ENCODE assay signal across 13 mouse cellular contexts in genomic region chr3:88627114-88627513, GRCm38 (mm10). TPM values are rescaled to one million over a fixed set of nuclear protein-coding genes. Genes with fewer than 3 reads are reported as not detected.
DNase-seq lines count a peak whose midpoint lies in the region; ATAC-seq and TF ChIP-seq lines count a peak whose summit lies in the region.
"Had no signal": no experiment of that assay in that cellular context is flagged by ENCODE, and none has a peak within 500 bp of the region (broad histone marks: within the 10 kb centered on the region; RNA-seq: fewer than 3 reads in every experiment).

No protein-coding gene starts in this region.

- 49% methylated on average over 4 of the region's 4 CpGs for WGBS in kidney, embryonic 14.5 days
- 61% methylated on average over 4 of the region's 4 CpGs for WGBS in neural tube, embryonic 13.5 days
- 18% methylated on average over 4 of the region's 4 CpGs for WGBS in liver, embryonic 11.5 days
- 35% methylated on average over 4 of the region's 4 CpGs for WGBS in lung, postnatal 0 days

- H3ac ChIP-seq in myocyte (ENCODE audit: control insufficient read depth, insufficient read length): no peak overlapping the region

- H3K4me2 ChIP-seq in kidney, embryonic 14.5 days (replicated peaks; ENCODE audit: low read depth, low read length): no peak overlapping the region
- 0 out of 2 replicates have a peak overlapping the region, but pooled peaks have one; percentile 1 for H3K4me2 ChIP-seq in neural tube, embryonic 13.5 days
- peak overlapping the region; percentile 32; the same call in 1 of the 2 replicates for H3K4me2 ChIP-seq in liver, embryonic 11.5 days
- H3K4me2 ChIP-seq in myocyte (ENCODE audit: low read depth): peak overlapping the region; percentile 96
- H3K4me2 ChIP-seq in lung, postnatal 0 days (replicated peaks; ENCODE audit: low read depth, low read length): no peak overlapping the region

- peaks cover 38% of the 10 kb centered on the region for H3K36me3 ChIP-seq in kidney, embryonic 14.5 days (ENCODE audit: control insufficient read depth, insufficient read depth, low read length)
- peaks cover 53% of the 10 kb centered on the region for H3K36me3 ChIP-seq in neural tube, embryonic 13.5 days
- peaks cover 23% of the 10 kb centered on the region for H3K36me3 ChIP-seq in liver, embryonic 11.5 days (ENCODE audit: control insufficient read depth, insufficient read depth, low read length)
- peaks cover 38% of the 10 kb centered on the region for H3K36me3 ChIP-seq in myocyte (ENCODE audit: control insufficient read depth, insufficient read depth)
- peaks cover 15% of the 10 kb centered on the region for H3K36me3 ChIP-seq in lung, postnatal 0 days (ENCODE audit: insufficient read depth, low read length)

- ATAC-seq in kidney, embryonic 14.5 days (ENCODE audit: low FRiP score, low TSS enrichment): no peak
- ATAC-seq in neural tube, embryonic 13.5 days (ENCODE audit: low read depth): no peak
- peak; percentile 83 for ATAC-seq in liver, embryonic 11.5 days (replicated peaks; ENCODE audit: low FRiP score)
- ATAC-seq in lung, postnatal 0 days: no peak
- ATAC-seq: activated CD4-positive, CD25-positive, alpha-beta regulatory T cell, adult 4 months had no signal

- no peak overlapping the region for H3K4me3 ChIP-seq in kidney, embryonic 14.5 days (ENCODE audit: low read length)
- 0 out of 2 replicates have a peak overlapping the region, but pooled peaks have one; percentile 1 for H3K4me3 ChIP-seq in neural tube, embryonic 13.5 days
- no peak overlapping the region for H3K4me3 ChIP-seq in liver, embryonic 11.5 days (ENCODE audit: low read depth, low read length)
- H3K4me3 ChIP-seq in myocyte: peak overlapping the region; percentile 94
- H3K4me3 ChIP-seq in lung, postnatal 0 days (ENCODE audit: low read depth, low read length): no peak overlapping the region

- TF ChIP-seq CTCF in lung, postnatal 0 days (IDR thresholded peaks at IDR 0.05): no peak

- peaks cover 91% of the 10 kb centered on the region for H3K79me2 ChIP-seq in myocyte (ENCODE audit: control insufficient read depth, insufficient read depth)

- no peaks in the 10 kb centered on the region for H3K27me3 ChIP-seq in kidney, embryonic 14.5 days (ENCODE audit: control insufficient read depth, insufficient read depth, low read length)
- no peaks in the 10 kb centered on the region for H3K27me3 ChIP-seq in neural tube, embryonic 13.5 days
- no peaks in the 10 kb centered on the region for H3K27me3 ChIP-seq in liver, embryonic 11.5 days (replicated peaks; ENCODE audit: control insufficient read depth, insufficient read depth, low read length)
- no peaks in the 10 kb centered on the region for H3K27me3 ChIP-seq in myocyte (ENCODE audit: control insufficient read depth, insufficient read depth, insufficient read length)
- no peaks in the 10 kb centered on the region for H3K27me3 ChIP-seq in lung, postnatal 0 days (replicated peaks; ENCODE audit: insufficient read depth, low read length)

- no peak for DNase-seq in kidney, adult 8-10 months
- no peak for DNase-seq in neural tube, embryonic 10.5 days (ENCODE audit: extremely low spot score, low spot score)
- no peak for DNase-seq in liver, embryonic 11.5 days (ENCODE audit: low spot score)
- no peak for DNase-seq in lung, postnatal 0 days (ENCODE audit: low spot score)
- no peak for DNase-seq in cerebellum, postnatal 10 days
- DNase-seq: cerebellum, postnatal 14 days; heart, postnatal 14 days; right cerebral cortex, postnatal 4 days had no signal

- TF ChIP-seq EP300 in lung, postnatal 0 days (IDR thresholded peaks at IDR 0.05): no peak

- H3K4me1 ChIP-seq in kidney, embryonic 14.5 days (ENCODE audit: control insufficient read depth, insufficient read depth, low read length): peaks cover 36% of the 10 kb centered on the region
- peaks cover 83% of the 10 kb centered on the region for H3K4me1 ChIP-seq in neural tube, embryonic 13.5 days (replicated peaks)
- H3K4me1 ChIP-seq in liver, embryonic 11.5 days (replicated peaks; ENCODE audit: control insufficient read depth, insufficient read depth, low read length): peaks cover 63% of the 10 kb centered on the region
- H3K4me1 ChIP-seq in lung, postnatal 0 days (ENCODE audit: insufficient read depth, low read depth, low read length): peaks cover 26% of the 10 kb centered on the region; the same call in 1 of the 2 replicates

- no peak overlapping the region for H3K27ac ChIP-seq in kidney, embryonic 14.5 days (ENCODE audit: low read depth, low read length)
- no peak overlapping the region for H3K27ac ChIP-seq in neural tube, embryonic 13.5 days (replicated peaks)
- peak overlapping the region; percentile 42; the same call in 1 of the 2 replicates for H3K27ac ChIP-seq in liver, embryonic 11.5 days (ENCODE audit: low read depth, low read length)
- H3K27ac ChIP-seq in lung, postnatal 0 days (ENCODE audit: low read length): no peak overlapping the region

- peak; percentile 49 for TF ChIP-seq POLR2A in myocyte (IDR thresholded peaks at IDR 0.05; ENCODE audit: insufficient read length, low read depth)

- no peaks in the 10 kb centered on the region for H3K9me3 ChIP-seq in kidney, embryonic 14.5 days (ENCODE audit: control insufficient read depth, low read length)
- no peaks in the 10 kb centered on the region for H3K9me3 ChIP-seq in neural tube, embryonic 13.5 days
- H3K9me3 ChIP-seq in liver, embryonic 11.5 days (ENCODE audit: control insufficient read depth, low read length): no peaks in the 10 kb centered on the region
- H3K9me3 ChIP-seq in lung, postnatal 0 days (ENCODE audit: low read length): no peaks in the 10 kb centered on the region

- 0 out of 2 replicates have a peak overlapping the region, but pooled peaks have one; percentile 18 for H3K9ac ChIP-seq in kidney, embryonic 14.5 days (ENCODE audit: low read depth, low read length)
- 0 out of 2 replicates have a peak overlapping the region, but pooled peaks have one; percentile 98 for H3K9ac ChIP-seq in neural tube, embryonic 13.5 days
- H3K9ac ChIP-seq in liver, embryonic 11.5 days (ENCODE audit: low read depth, low read length): no peak overlapping the region
- no peak overlapping the region for H3K9ac ChIP-seq in lung, postnatal 0 days (replicated peaks; ENCODE audit: low read depth)

TF ChIP-seq in myocyte, 11 proteins besides CTCF, POLR2A, EP300 and RAD21:
- TF ChIP-seq POLR2AphosphoS2 (IDR thresholded peaks at IDR 0.05; ENCODE audit: insufficient read length, low read depth): peak; percentile 87
- no peak for TF ChIP-seq TCF3 (IDR thresholded peaks at IDR 0.05; ENCODE audit: insufficient read length, low read depth)
TF ChIP-seq in myocyte: peak in this region for 1.

RNA-seq across cellular contexts. Expression of gene Arhgef2, which starts 21.3 kb away (rescaled TPM):
- 110 and 127 TPM in 2 replicates for polyA plus RNA-seq in kidney, embryonic 14.5 days (2014; fragmentation: Nextera tagmentation; extraction: Ambion mirVana)
- 146 and 157 TPM in 2 replicates for polyA plus RNA-seq in neural tube, embryonic 13.5 days (2015; fragmentation: Nextera tagmentation; extraction: Ambion mirVana)
- 64.3 and 66.3 TPM in 2 replicates for polyA plus RNA-seq in liver, embryonic 11.5 days (2014; fragmentation: Nextera tagmentation; extraction: Ambion mirVana)
- polyA plus RNA-seq in myocyte (2012; fragmentation: generic; extraction: Trizol): 361 TPM
- polyA plus RNA-seq in lung, postnatal 0 days (2015; fragmentation: Nextera tagmentation; extraction: Ambion mirVana): 170 and 229 TPM in 2 replicates

RNA-seq across cellular contexts. Expression of gene Rxfp4, which starts 25.8 kb away (rescaled TPM):
- not detected in 2 replicates for polyA plus RNA-seq in kidney, embryonic 14.5 days (2014; fragmentation: Nextera tagmentation; extraction: Ambion mirVana)
- polyA plus RNA-seq in neural tube, embryonic 13.5 days (2015; fragmentation: Nextera tagmentation; extraction: Ambion mirVana): not detected in 2 replicates
- polyA plus RNA-seq in liver, embryonic 11.5 days (2014; fragmentation: Nextera tagmentation; extraction: Ambion mirVana): not detected in 2 replicates
- not detected for polyA plus RNA-seq in myocyte (2012; fragmentation: generic; extraction: Trizol)
- polyA plus RNA-seq in lung, postnatal 0 days (2015; fragmentation: Nextera tagmentation; extraction: Ambion mirVana): 0.61 and 0.92 TPM in 2 replicates
- polyA plus RNA-seq: activated CD4-positive, CD25-positive, alpha-beta regulatory T cell, adult 4 months; stomach, embryonic 16.5 days had no signal

RNA-seq across cellular contexts. Expression of gene Ssr2, which starts 51.4 kb away (rescaled TPM):
- polyA plus RNA-seq in kidney, embryonic 14.5 days (2014; fragmentation: Nextera tagmentation; extraction: Ambion mirVana): 260 and 303 TPM in 2 replicates
- 157 and 164 TPM in 2 replicates for polyA plus RNA-seq in neural tube, embryonic 13.5 days (2015; fragmentation: Nextera tagmentation; extraction: Ambion mirVana)
- 306 and 307 TPM in 2 replicates for polyA plus RNA-seq in liver, embryonic 11.5 days (2014; fragmentation: Nextera tagmentation; extraction: Ambion mirVana)
- polyA plus RNA-seq in myocyte (2012; fragmentation: generic; extraction: Trizol): 294 TPM
- 306 and 384 TPM in 2 replicates for polyA plus RNA-seq in lung, postnatal 0 days (2015; fragmentation: Nextera tagmentation; extraction: Ambion mirVana)

RNA-seq across cellular contexts. Expression of gene Khdc4, which starts 58.5 kb away (rescaled TPM):
- polyA plus RNA-seq in kidney, embryonic 14.5 days (2014; fragmentation: Nextera tagmentation; extraction: Ambion mirVana): 58.1 and 103 TPM in 2 replicates
- 95.0 and 104 TPM in 2 replicates for polyA plus RNA-seq in neural tube, embryonic 13.5 days (2015; fragmentation: Nextera tagmentation; extraction: Ambion mirVana)
- 64.7 and 65.7 TPM in 2 replicates for polyA plus RNA-seq in liver, embryonic 11.5 days (2014; fragmentation: Nextera tagmentation; extraction: Ambion mirVana)
- 17.2 TPM for polyA plus RNA-seq in myocyte (2012; fragmentation: generic; extraction: Trizol)
- 42.3 and 49.4 TPM in 2 replicates for polyA plus RNA-seq in lung, postnatal 0 days (2015; fragmentation: Nextera tagmentation; extraction: Ambion mirVana)

Comparison
In these comparisons a context has a peak if more than half of its experiments do, and no peak if none do; other contexts are left out.
1. H3K4me2 ChIP-seq: peak in neural tube, embryonic 13.5 days (single experiment), liver, embryonic 11.5 days (single experiment) and myocyte (single experiment); none in kidney, embryonic 14.5 days (single experiment) and lung, postnatal 0 days (single experiment).
2. H3K4me3 ChIP-seq: peak in neural tube, embryonic 13.5 days (single experiment) and myocyte (single experiment); none in kidney, embryonic 14.5 days (single experiment), liver, embryonic 11.5 days (single experiment) and lung, postnatal 0 days (single experiment).
3. H3K9ac ChIP-seq: peak in kidney, embryonic 14.5 days (single experiment) and neural tube, embryonic 13.5 days (single experiment); none in liver, embryonic 11.5 days (single experiment) and lung, postnatal 0 days (single experiment).